Mouse (Mus musculus) activated CD4-positive, CD25-positive, alpha-beta regulatory T cell, adult 9 weeks (primary cell): ENCODE results near the gene Spata2. TPM values are rescaled to one million over a fixed set of nuclear protein-coding genes. Genes with fewer than 3 reads are reported as not detected.

Source experiments
- polyA plus RNA-seq: library from polyadenylated mRNA; unstranded; fragments of 100-300 nt; shearing (Covaris generic); gene quantifications from one replicate; pipeline ENCODE4 v1.2.1, GENCODE M21; 2017

Gene Spata2
- polyA plus RNA-seq, result 38.2 TPM

GRCm38 (mm10) chr2:167492713-167493636, at the start of gene Spata2:
TSS of gene Spata2 (minus strand) at chr2:167492887.

GRCm38 (mm10) chr2:167537476-167538297, 45.0 kb upstream of the Spata2 start, which contains the start of gene Snai1:
TSS of gene Snai1 (plus strand) at chr2:167538195.

GRCm38 (mm10) chr2:167491757-167492708, 654 bp downstream of the Spata2 start, which contains the start of gene Rnf114:
TSS of gene Rnf114 (plus strand) at chr2:167492645.

Other genes starting within 250 kb of the Spata2 start
- 3.6 TPM for gene B4galt5, start 143.7 kb downstream of the Spata2 start, polyA plus RNA-seq
- gene Slc9a8, start 71.2 kb downstream of the Spata2 start, polyA plus RNA-seq, result 75.5 TPM
- 305 TPM for gene Rnf114, start 242 bp downstream of the Spata2 start, polyA plus RNA-seq
- gene Snai1, start 45.3 kb upstream of the Spata2 start, polyA plus RNA-seq, result not detected
- 369 TPM for gene Ube2v1, start 139.2 kb upstream of the Spata2 start, polyA plus RNA-seq
- not detected for gene Gm20431, start 168.6 kb upstream of the Spata2 start, polyA plus RNA-seq
- 0.43 TPM for gene Cebpb, start 196.0 kb upstream of the Spata2 start, polyA plus RNA-seq
- 10.0 TPM for gene Tmem189, start 196.9 kb upstream of the Spata2 start, polyA plus RNA-seq